Mouse (Mus musculus): ENCODE data around the gene Acsl3. TPM values are rescaled to one million over a fixed set of nuclear protein-coding genes. Genes with fewer than 3 reads are reported as not detected.
A peak's percentile ranks its signal among the peaks of the same experiment; 100 is the strongest.

Gene Acsl3
- polyA plus RNA-seq, 1 experiment from 2014 or later, result 22.7 TPM

GRCm38 (mm10) chr1:78696903-78697302 lies 39.3 kb downstream of the Acsl3 start:
- H3K27me3 ChIP-seq (replicated peaks; ENCODE audit: insufficient read depth, low read length), result no peaks in the 10 kb centered on the region
- WGBS, result 78% methylated on average over 5 of the region's 5 CpGs
- H3K4me3 ChIP-seq (ENCODE audit: low read depth, low read length), result no peak overlapping the region
- no peak for DNase-seq (ENCODE audit: low spot score)
- 0 out of 2 replicates have a peak, but pooled peaks cover 5% of the 10 kb centered on the region for H3K36me3 ChIP-seq (ENCODE audit: insufficient read depth, low read length)
- no peak overlapping the region for H3K4me2 ChIP-seq (replicated peaks; ENCODE audit: low read depth, low read length)
- no peaks in the 10 kb centered on the region for H3K9me3 ChIP-seq (ENCODE audit: low read length)
- H3K4me1 ChIP-seq (ENCODE audit: insufficient read depth, low read depth, low read length), result no peaks in the 10 kb centered on the region
- H3K27ac ChIP-seq (ENCODE audit: low read length), result no peak overlapping the region
- no peak for ATAC-seq
- no peak overlapping the region for H3K9ac ChIP-seq (replicated peaks; ENCODE audit: low read depth)
- TF ChIP-seq EP300 (IDR thresholded peaks at IDR 0.05) (no peak), CTCF (IDR thresholded peaks at IDR 0.05) (no peak)

- Histone ChIP-seq H3K36me3 (ENCODE audit: insufficient read depth, low read length) (0 out of 2 replicates have a peak, but pooled peaks cover 5% of the 10 kb centered on the region), H3K4me3 (ENCODE audit: low read depth, low read length) (no peak overlapping the region), H3K9me3 (ENCODE audit: low read length) (no peaks in the 10 kb centered on the region), H3K9ac (replicated peaks; ENCODE audit: low read depth) (no peak overlapping the region), H3K27ac (ENCODE audit: low read length) (no peak overlapping the region), H3K4me2 (replicated peaks; ENCODE audit: low read depth, low read length) (no peak overlapping the region), H3K4me1 (ENCODE audit: insufficient read depth, low read depth, low read length) (no peaks in the 10 kb centered on the region), H3K27me3 (replicated peaks; ENCODE audit: insufficient read depth, low read length) (no peaks in the 10 kb centered on the region)
- WGBS, result 82% methylated on average over 6 of the region's 6 CpGs
- no peak for DNase-seq (ENCODE audit: low spot score)
- no peak for TF ChIP-seq EP300 (IDR thresholded peaks at IDR 0.05)
- TF ChIP-seq CTCF (IDR thresholded peaks at IDR 0.05), result no peak
- no peak for ATAC-seq
Measured at GRCm38 (mm10) chr1:78698138-78698537, 40.5 kb downstream of the Acsl3 start.

GRCm38 (mm10) chr1:78701740-78702139 lies 44.1 kb downstream of the Acsl3 start:
- H3K9ac ChIP-seq (replicated peaks; ENCODE audit: low read depth), result no peak overlapping the region
- H3K4me2 ChIP-seq (replicated peaks; ENCODE audit: low read depth, low read length), result no peak overlapping the region
- DNase-seq (ENCODE audit: low spot score) (no peak), ATAC-seq (no peak)
- WGBS, result 82% methylated on average over 3 of the region's 3 CpGs
- H3K4me3 ChIP-seq (ENCODE audit: low read depth, low read length), result no peak overlapping the region
- H3K27ac ChIP-seq (ENCODE audit: low read length), result no peak overlapping the region
- H3K4me1 ChIP-seq (ENCODE audit: insufficient read depth, low read depth, low read length), result no peaks in the 10 kb centered on the region
- no peaks in the 10 kb centered on the region for H3K27me3 ChIP-seq (replicated peaks; ENCODE audit: insufficient read depth, low read length)
- 0 out of 2 replicates have a peak, but pooled peaks cover 4% of the 10 kb centered on the region for H3K36me3 ChIP-seq (ENCODE audit: insufficient read depth, low read length)
- no peak for TF ChIP-seq CTCF (IDR thresholded peaks at IDR 0.05)
- no peak for TF ChIP-seq EP300 (IDR thresholded peaks at IDR 0.05)
- H3K9me3 ChIP-seq (ENCODE audit: low read length), result no peaks in the 10 kb centered on the region

GRCm38 (mm10) chr1:78702282-78702963 lies 44.8 kb downstream of the Acsl3 start:
- Histone ChIP-seq H3K4me1 (ENCODE audit: insufficient read depth, low read depth, low read length) (no peaks in the 10 kb centered on the region), H3K36me3 (ENCODE audit: insufficient read depth, low read length) (0 out of 2 replicates have a peak, but pooled peaks cover 4% of the 10 kb centered on the region), H3K27me3 (replicated peaks; ENCODE audit: insufficient read depth, low read length) (no peaks in the 10 kb centered on the region), H3K4me2 (replicated peaks; ENCODE audit: low read depth, low read length) (no peak overlapping the region), H3K9ac (replicated peaks; ENCODE audit: low read depth) (no peak overlapping the region), H3K27ac (ENCODE audit: low read length) (no peak overlapping the region), H3K4me3 (ENCODE audit: low read depth, low read length) (no peak overlapping the region), H3K9me3 (ENCODE audit: low read length) (no peaks in the 10 kb centered on the region)
- ATAC-seq (no peak), DNase-seq (ENCODE audit: low spot score) (peak; percentile 14)
- TF ChIP-seq CTCF (IDR thresholded peaks at IDR 0.05) (no peak), EP300 (IDR thresholded peaks at IDR 0.05) (no peak)
- 62% methylated on average over 14 of the region's 14 CpGs for WGBS

GRCm38 (mm10) chr1:78702964-78703285 lies 45.3 kb downstream of the Acsl3 start:
- ATAC-seq (no peak; the same call in 1 of the 2 replicates), DNase-seq (ENCODE audit: low spot score) (peak; percentile 29)
- Histone ChIP-seq H3K27me3 (replicated peaks; ENCODE audit: insufficient read depth, low read length) (no peaks in the 10 kb centered on the region), H3K9ac (replicated peaks; ENCODE audit: low read depth) (no peak overlapping the region), H3K4me1 (ENCODE audit: insufficient read depth, low read depth, low read length) (no peaks in the 10 kb centered on the region), H3K36me3 (ENCODE audit: insufficient read depth, low read length) (0 out of 2 replicates have a peak, but pooled peaks cover 4% of the 10 kb centered on the region), H3K4me3 (ENCODE audit: low read depth, low read length) (no peak overlapping the region), H3K27ac (ENCODE audit: low read length) (no peak overlapping the region), H3K4me2 (replicated peaks; ENCODE audit: low read depth, low read length) (no peak overlapping the region), H3K9me3 (ENCODE audit: low read length) (no peaks in the 10 kb centered on the region)
- 66% methylated on average over 2 of the region's 2 CpGs for WGBS
- no peak for TF ChIP-seq CTCF (IDR thresholded peaks at IDR 0.05)
- TF ChIP-seq EP300 (IDR thresholded peaks at IDR 0.05), result no peak

- Histone ChIP-seq H3K4me1 (ENCODE audit: insufficient read depth, low read depth, low read length) (no peaks in the 10 kb centered on the region), H3K4me2 (replicated peaks; ENCODE audit: low read depth, low read length) (no peak overlapping the region), H3K9me3 (ENCODE audit: low read length) (no peaks in the 10 kb centered on the region), H3K27ac (ENCODE audit: low read length) (no peak overlapping the region), H3K36me3 (ENCODE audit: insufficient read depth, low read length) (0 out of 2 replicates have a peak, but pooled peaks cover 4% of the 10 kb centered on the region), H3K9ac (replicated peaks; ENCODE audit: low read depth) (no peak overlapping the region), H3K27me3 (replicated peaks; ENCODE audit: insufficient read depth, low read length) (no peaks in the 10 kb centered on the region), H3K4me3 (ENCODE audit: low read depth, low read length) (no peak overlapping the region)
- TF ChIP-seq EP300 (IDR thresholded peaks at IDR 0.05) (no peak), CTCF (IDR thresholded peaks at IDR 0.05) (no peak)
- DNase-seq (ENCODE audit: low spot score), result peak; percentile 52
- no peak for ATAC-seq
- WGBS, result 69% methylated on average over 10 of the region's 10 CpGs
Measured at GRCm38 (mm10) chr1:78706338-78706737, 48.7 kb downstream of the Acsl3 start.

Measured in lung, postnatal 0 days (tissue).